Mouse (Mus musculus) neutrophil, adult 83 days (primary cell): ENCODE results near the gene Prdx4. TPM values are rescaled to one million over a fixed set of nuclear protein-coding genes. Genes with fewer than 3 reads are reported as not detected.

Source experiments
- total RNA-seq, 2 experiments: library from RNA; stranded (reverse); gene quantifications; one replicate each; pipeline ENCODE4 v1.2.4; 2023

Gene Prdx4
- total RNA-seq, result 10 to 100 TPM; 25.4 to 28.8 TPM

DNA sequence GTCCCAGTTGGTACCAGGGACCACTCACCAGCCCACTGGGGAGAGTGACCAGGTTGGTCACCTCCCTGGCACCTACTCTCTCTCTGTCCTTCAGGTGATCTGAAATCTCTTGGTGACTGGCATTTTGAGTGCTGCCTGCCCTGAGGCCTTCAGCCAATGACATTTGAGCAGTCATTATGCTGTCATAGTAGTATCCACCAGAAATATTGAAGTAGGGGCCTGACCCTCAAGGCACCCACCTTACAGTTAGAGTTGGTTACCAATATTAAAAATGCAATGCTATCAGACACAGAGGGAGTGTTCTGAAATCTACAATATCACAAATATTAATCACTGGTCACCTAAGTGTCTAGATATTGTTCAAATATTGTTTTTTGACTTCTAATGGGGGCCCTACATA lies at the start of gene Prdx4:
TSS of gene Prdx4 (minus strand) at position 101 of the 400 bp plus-strand sequence.

Other genes starting within 250 kb of the Prdx4 start
- not detected for gene Magea2, start 247.1 kb downstream of the Prdx4 start, total RNA-seq
- not detected for gene Cldn34b2, start 212.3 kb downstream of the Prdx4 start, total RNA-seq
- 100 to 1,000 TPM; 704 to 802 TPM for gene Sat1, start 124.3 kb downstream of the Prdx4 start, total RNA-seq
- 10 to 100 TPM; 44.1 to 52.6 TPM for gene Acot9, start 78.3 kb downstream of the Prdx4 start, total RNA-seq